Mouse (Mus musculus): ENCODE measurements at regions not wholly inside any gene's neighbourhood (a gene's known extent, or its start where the extent isn't known, plus 50 kb on each side); places are given as distances from the start of the nearest gene placed in this dataset.

- TF ChIP-seq CTCF (IDR thresholded peaks at IDR 0.05; ENCODE audit: low read depth): no peak
- Histone ChIP-seq H3K36me3 (ENCODE audit: insufficient read depth) (no peaks in the 10 kb centered on the region), H3K9me3 (ENCODE audit: low read length) (no peaks in the 10 kb centered on the region), H3K4me3 (ENCODE audit: low read depth, low read length) (no peak overlapping the region), H3K27me3 (ENCODE audit: insufficient read depth, low read length) (no peaks in the 10 kb centered on the region), H3K27ac (ENCODE audit: low read depth, low read length) (no peak overlapping the region), H3K4me1 (ENCODE audit: insufficient read depth) (no peaks in the 10 kb centered on the region), H3K4me2 (ENCODE audit: low read depth) (no peak overlapping the region), H3K9ac (no peak overlapping the region)
- ATAC-seq (no peak), DNase-seq (no peak)
- 76% methylated on average over 4 of the region's 4 CpGs for WGBS
These were observed 252.1 kb upstream of the Actbl2 start for GRCm38 (mm10) chr13:111002670-111003069.

GRCm38 (mm10) chr13:111014142-111014541 is 240.7 kb upstream of the Actbl2 start:
- Histone ChIP-seq H3K9ac (no peak overlapping the region), H3K27me3 (ENCODE audit: insufficient read depth, low read length) (no peaks in the 10 kb centered on the region), H3K9me3 (ENCODE audit: low read length) (no peaks in the 10 kb centered on the region), H3K4me1 (ENCODE audit: insufficient read depth) (no peaks in the 10 kb centered on the region), H3K27ac (ENCODE audit: low read depth, low read length) (no peak overlapping the region), H3K36me3 (ENCODE audit: insufficient read depth) (no peaks in the 10 kb centered on the region), H3K4me3 (ENCODE audit: low read depth, low read length) (no peak overlapping the region), H3K4me2 (ENCODE audit: low read depth) (no peak overlapping the region)
- no peak for DNase-seq
- no peak for ATAC-seq
- no peak for TF ChIP-seq CTCF (IDR thresholded peaks at IDR 0.05; ENCODE audit: low read depth)
- WGBS: 82% methylated on average over 4 of the region's 4 CpGs

GRCm38 (mm10) chr13:111030111-111030510 is 224.7 kb upstream of the Actbl2 start:
- no peak overlapping the region for H3K4me2 ChIP-seq (ENCODE audit: low read depth)
- H3K36me3 ChIP-seq (ENCODE audit: insufficient read depth): no peaks in the 10 kb centered on the region
- no peak overlapping the region for H3K9ac ChIP-seq
- ATAC-seq: no peak
- WGBS: 64% methylated on average over 2 of the region's 2 CpGs
- no peaks in the 10 kb centered on the region for H3K4me1 ChIP-seq (ENCODE audit: insufficient read depth)
- no peaks in the 10 kb centered on the region for H3K9me3 ChIP-seq (ENCODE audit: low read length)
- no peak for TF ChIP-seq CTCF (IDR thresholded peaks at IDR 0.05; ENCODE audit: low read depth)
- no peak for DNase-seq
- no peak overlapping the region for H3K4me3 ChIP-seq (ENCODE audit: low read depth, low read length)
- H3K27ac ChIP-seq (ENCODE audit: low read depth, low read length): no peak overlapping the region
- no peaks in the 10 kb centered on the region for H3K27me3 ChIP-seq (ENCODE audit: insufficient read depth, low read length)

GRCm38 (mm10) chr13:111031633-111032032 is 223.2 kb upstream of the Actbl2 start:
- no peak overlapping the region for H3K4me3 ChIP-seq (ENCODE audit: low read depth, low read length)
- no peak overlapping the region for H3K27ac ChIP-seq (ENCODE audit: low read depth, low read length)
- H3K27me3 ChIP-seq (ENCODE audit: insufficient read depth, low read length): no peaks in the 10 kb centered on the region
- H3K9ac ChIP-seq: no peak overlapping the region
- no peaks in the 10 kb centered on the region for H3K4me1 ChIP-seq (ENCODE audit: insufficient read depth)
- no peaks in the 10 kb centered on the region for H3K36me3 ChIP-seq (ENCODE audit: insufficient read depth)
- 78% methylated on average over 1 of the region's 1 CpGs for WGBS
- no peak for TF ChIP-seq CTCF (IDR thresholded peaks at IDR 0.05; ENCODE audit: low read depth)
- H3K9me3 ChIP-seq (ENCODE audit: low read length): no peaks in the 10 kb centered on the region
- no peak for DNase-seq
- ATAC-seq: no peak
- H3K4me2 ChIP-seq (ENCODE audit: low read depth): no peak overlapping the region

- Histone ChIP-seq H3K9me3 (ENCODE audit: low read length) (no peaks in the 10 kb centered on the region), H3K9ac (no peak overlapping the region), H3K36me3 (ENCODE audit: insufficient read depth) (no peaks in the 10 kb centered on the region), H3K4me3 (ENCODE audit: low read depth, low read length) (no peak overlapping the region), H3K4me1 (ENCODE audit: insufficient read depth) (0 out of 2 replicates have a peak, but pooled peaks cover 3% of the 10 kb centered on the region), H3K27ac (ENCODE audit: low read depth, low read length) (no peak overlapping the region), H3K4me2 (ENCODE audit: low read depth) (no peak overlapping the region), H3K27me3 (ENCODE audit: insufficient read depth, low read length) (no peaks in the 10 kb centered on the region)
- WGBS: 84% methylated on average over 2 of the region's 2 CpGs
- DNase-seq (no peak), ATAC-seq (no peak)
- TF ChIP-seq CTCF (IDR thresholded peaks at IDR 0.05; ENCODE audit: low read depth): no peak
These were observed 211.2 kb upstream of the Actbl2 start for GRCm38 (mm10) chr13:111043637-111044036.

DNA sequence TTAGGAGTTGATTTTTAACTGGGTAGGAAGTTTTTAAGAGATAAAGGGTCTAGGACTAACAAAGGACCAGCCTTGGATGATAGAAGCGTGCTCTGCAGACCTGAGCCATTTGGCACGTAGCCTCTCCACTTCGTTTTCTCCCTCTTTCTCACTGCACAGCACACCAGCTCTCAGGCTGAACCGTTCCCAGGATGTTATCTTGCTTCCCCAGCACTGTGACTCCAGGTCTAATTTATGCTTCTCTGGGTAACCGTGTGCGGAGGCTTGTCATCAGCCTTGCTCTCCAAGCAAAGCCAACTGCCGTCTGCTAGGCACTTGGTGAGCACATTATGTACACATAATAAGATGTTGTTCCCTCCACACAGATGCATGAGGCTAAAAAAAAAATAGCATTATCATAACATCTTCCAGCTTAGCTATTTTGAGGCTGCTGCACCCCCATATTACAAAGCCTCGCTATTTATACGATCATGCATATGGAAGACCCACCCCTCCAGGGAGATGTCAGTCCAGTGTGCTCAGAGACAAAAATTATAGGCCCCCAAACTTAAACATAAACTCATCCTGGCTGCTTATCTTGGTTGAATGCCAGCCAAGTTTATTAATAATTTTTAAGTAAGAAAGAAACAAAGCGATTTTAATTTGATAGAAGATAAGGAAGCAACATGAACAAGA is 210.3 kb upstream of the Actbl2 start:
- H3K9ac ChIP-seq: no peak overlapping the region
- ATAC-seq (no peak; the same call in 1 of the 2 replicates), DNase-seq (peak; percentile 23)
- H3K4me2 ChIP-seq (ENCODE audit: low read depth): no peak overlapping the region
- no peaks in the 10 kb centered on the region for H3K27me3 ChIP-seq (ENCODE audit: insufficient read depth, low read length)
- no peak overlapping the region for H3K4me3 ChIP-seq (ENCODE audit: low read depth, low read length)
- H3K27ac ChIP-seq (ENCODE audit: low read depth, low read length): no peak overlapping the region
- no peak for TF ChIP-seq CTCF (IDR thresholded peaks at IDR 0.05; ENCODE audit: low read depth)
- H3K36me3 ChIP-seq (ENCODE audit: insufficient read depth): no peaks in the 10 kb centered on the region
- 46% methylated on average over 10 of the region's 10 CpGs for WGBS
- no peaks in the 10 kb centered on the region for H3K9me3 ChIP-seq (ENCODE audit: low read length)
- 0 out of 2 replicates have a peak, but pooled peaks cover 3% of the 10 kb centered on the region for H3K4me1 ChIP-seq (ENCODE audit: insufficient read depth)

- 42% methylated on average over 6 of the region's 6 CpGs for WGBS
- Histone ChIP-seq H3K27me3 (ENCODE audit: insufficient read depth, low read length) (no peaks in the 10 kb centered on the region), H3K9ac (no peak overlapping the region), H3K9me3 (ENCODE audit: low read length) (no peaks in the 10 kb centered on the region), H3K36me3 (ENCODE audit: insufficient read depth) (no peaks in the 10 kb centered on the region), H3K27ac (ENCODE audit: low read depth, low read length) (no peak overlapping the region), H3K4me1 (ENCODE audit: insufficient read depth) (no peaks in the 10 kb centered on the region), H3K4me2 (ENCODE audit: low read depth) (no peak overlapping the region), H3K4me3 (ENCODE audit: low read depth, low read length) (no peak overlapping the region)
- ATAC-seq: no peak
- DNase-seq: no peak
- no peak for TF ChIP-seq CTCF (IDR thresholded peaks at IDR 0.05; ENCODE audit: low read depth)
These were observed 204.7 kb upstream of the Actbl2 start for GRCm38 (mm10) chr13:111050097-111050496.

Measured in forebrain, postnatal 0 days (tissue).